Mouse (Mus musculus): ENCODE measurements around the gene Sertad4.

Gene Sertad4

DNA sequence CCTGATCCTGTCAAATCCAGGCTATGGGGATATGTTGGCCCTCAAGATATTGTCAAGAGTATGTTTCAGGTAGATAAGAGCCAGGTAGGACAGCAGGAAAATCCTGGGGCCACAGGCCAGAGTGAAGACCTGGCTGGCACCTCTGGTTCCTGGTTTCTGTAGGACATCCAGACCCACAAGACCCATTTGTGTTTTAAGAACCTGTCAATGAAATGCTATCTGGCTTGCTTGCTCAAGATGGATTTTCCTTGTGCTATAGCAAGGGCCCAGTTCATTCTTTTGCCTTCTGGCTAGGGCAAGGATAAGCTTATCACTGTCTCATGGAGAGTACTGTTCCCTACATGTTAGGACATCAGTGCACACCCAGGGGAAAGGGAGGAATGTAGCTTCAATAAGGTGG, 3.5 kb downstream of the Sertad4 start:
- in situ Hi-C loops (cut with MboI; ENCODE audit: low sequenced_read_pairs): no loop called here

DNA sequence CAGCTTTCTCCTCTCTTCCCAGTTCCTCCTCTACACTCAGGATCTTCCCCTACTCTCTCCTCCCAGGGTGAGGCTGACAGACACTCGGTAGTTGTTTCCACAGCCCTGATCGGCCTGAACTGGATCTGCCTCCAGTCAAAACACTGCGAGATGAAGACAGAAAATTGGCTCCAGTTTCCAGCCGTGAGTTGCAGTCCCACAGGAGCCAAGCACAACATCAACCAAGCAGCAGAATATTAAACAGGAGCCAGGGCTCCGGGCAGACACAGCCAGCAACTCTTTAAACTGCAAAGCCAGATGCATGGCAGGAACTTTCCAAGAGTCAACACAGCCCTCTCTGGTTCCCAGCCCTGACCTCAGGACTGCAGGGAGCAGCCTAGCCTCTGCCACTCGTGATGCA, 3.9 kb downstream of the Sertad4 start:
- in situ Hi-C loops (cut with MboI; ENCODE audit: low sequenced_read_pairs): no loop called here

DNA sequence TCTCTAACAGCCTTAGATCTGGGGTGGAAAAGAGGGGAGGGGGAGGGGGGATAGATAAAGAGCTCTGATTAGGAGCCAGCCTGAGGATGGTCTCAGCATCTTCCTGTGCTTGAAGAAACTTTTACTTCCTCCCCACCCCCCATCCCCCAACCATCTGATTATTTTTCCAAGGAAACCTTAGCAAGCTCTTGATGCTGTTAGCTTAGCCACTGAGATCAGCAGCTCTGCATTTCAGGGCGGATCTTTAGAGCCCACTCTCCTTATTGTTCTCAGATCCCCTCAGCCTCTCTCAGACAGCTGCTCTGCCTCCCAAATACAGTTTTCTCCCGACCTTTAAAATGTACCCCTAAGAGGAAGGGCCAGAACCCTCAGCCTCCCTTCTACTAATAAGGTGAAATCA, 4.4 kb downstream of the Sertad4 start:
- in situ Hi-C loops (cut with MboI; ENCODE audit: low sequenced_read_pairs): no loop called here

DNA sequence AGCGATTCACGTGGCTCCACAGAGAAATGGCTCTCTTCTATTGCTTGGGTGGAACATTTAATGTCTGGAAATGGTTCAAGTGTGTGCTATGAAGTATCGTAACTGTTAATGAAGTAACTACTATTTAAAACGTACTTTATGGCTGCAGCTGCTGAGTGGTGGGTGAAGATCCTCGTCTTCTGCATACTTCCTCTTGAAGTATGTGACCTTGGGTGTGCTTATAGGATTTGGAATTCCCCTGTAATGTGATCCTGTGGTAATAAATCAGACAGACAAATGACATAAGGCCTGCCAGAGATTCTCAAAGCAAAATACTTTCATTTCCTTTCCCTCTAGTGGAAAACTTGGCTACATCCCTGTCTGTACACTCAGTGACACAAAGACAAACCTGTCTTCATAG, 5.9 kb downstream of the Sertad4 start:
- in situ Hi-C loops (cut with MboI; ENCODE audit: low sequenced_read_pairs): no loop called here

DNA sequence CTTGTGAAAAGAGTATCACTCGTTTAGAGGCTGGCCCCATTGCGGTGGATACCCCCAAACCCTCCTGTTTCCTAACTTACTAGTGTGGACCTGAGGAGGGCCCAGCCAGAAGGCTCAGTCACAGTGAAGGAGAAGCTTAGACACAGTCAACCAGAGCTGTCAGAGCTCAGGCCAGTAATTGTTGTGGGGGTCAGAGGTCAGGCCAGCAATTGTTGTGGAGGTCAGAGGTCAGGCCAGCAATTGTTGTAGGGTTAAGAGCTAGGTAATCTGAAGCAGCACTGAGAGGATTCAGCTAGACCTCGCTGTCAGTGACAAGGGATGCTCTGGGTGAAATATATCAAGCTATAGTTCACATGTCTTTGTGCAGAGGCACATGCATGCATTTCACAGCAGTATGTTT, 8.3 kb downstream of the Sertad4 start:
- in situ Hi-C loops (cut with MboI; ENCODE audit: low sequenced_read_pairs): no loop called here

DNA sequence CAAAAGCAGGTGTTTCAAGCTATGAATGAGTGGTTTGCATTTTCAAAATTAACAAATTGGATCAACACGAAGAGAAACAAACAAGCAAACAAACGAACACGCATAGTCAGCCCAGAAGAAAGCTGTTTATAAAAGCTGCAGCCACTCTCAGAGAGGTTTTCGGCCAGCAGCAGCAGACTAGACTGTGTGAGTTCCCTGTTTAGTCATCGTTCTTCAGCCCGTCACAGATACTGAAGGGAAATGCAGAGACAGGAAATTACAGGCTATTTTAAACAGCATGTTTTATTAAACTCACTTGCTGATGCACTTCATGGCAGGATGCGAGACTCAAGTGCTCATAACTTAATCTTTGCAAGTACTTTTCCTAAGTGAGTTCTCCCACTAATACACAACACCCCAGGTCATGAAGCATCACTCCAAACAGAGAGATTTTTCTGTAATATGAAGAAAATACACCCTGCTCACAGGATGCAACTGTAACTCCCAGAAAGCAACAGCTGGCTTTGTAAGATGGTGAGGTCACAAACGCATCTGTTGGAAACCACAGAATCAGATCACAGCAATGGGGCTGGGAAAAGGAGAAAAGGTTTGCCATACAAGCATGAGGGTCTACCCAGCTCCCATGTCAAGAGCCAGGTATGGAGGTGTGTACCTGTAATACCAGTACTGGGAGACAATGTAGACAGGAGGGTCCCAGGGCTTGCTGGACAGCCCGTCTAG, 14.3 kb downstream of the Sertad4 start:
- in situ Hi-C loops (cut with MboI; ENCODE audit: low sequenced_read_pairs): no loop called here

DNA sequence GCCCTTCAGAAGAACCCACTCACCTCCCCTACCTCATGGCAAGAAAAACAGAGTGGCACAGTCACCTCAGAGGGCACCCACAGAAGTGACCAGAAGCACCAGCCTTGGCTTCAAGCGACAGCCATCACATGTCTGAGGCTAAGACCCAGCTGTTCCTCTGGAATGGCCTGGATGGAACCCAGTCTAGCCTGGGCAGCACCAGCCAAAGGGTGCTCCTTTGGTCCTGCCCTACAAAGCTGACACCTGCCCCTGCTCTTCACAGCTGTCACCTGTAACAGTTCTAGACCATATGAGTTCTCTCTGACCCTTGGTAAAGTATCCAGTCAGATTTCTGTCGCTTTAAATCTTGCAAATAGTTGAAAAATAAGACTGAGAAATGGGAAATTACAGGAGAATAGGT, 14.9 kb downstream of the Sertad4 start:
- in situ Hi-C loops (cut with MboI; ENCODE audit: low sequenced_read_pairs): no loop called here

DNA sequence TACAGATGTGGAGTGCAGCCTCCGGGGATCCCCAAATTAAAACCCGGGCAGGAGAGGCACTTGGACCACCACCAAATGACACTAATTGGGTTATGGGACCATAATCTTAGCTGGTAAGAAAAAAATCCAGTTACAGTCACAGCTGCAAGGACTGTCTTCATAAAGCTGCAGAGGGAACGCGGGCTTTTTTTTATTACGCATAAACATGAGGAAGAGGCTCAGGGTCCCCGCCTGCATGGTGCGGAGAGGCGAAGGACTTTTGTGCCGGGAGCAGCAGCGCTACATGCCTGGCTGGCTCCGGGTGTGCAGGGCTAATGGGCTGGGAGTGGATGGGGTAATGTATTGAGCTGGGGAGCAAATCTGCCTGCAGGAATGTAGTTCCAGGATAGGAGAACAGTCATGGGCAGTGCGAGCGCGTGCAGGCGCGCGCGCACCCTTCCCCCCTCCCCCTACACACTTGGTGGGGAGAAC, 20.3 kb downstream of the Sertad4 start:
- in situ Hi-C loops (cut with MboI; ENCODE audit: low sequenced_read_pairs): no loop called here

DNA sequence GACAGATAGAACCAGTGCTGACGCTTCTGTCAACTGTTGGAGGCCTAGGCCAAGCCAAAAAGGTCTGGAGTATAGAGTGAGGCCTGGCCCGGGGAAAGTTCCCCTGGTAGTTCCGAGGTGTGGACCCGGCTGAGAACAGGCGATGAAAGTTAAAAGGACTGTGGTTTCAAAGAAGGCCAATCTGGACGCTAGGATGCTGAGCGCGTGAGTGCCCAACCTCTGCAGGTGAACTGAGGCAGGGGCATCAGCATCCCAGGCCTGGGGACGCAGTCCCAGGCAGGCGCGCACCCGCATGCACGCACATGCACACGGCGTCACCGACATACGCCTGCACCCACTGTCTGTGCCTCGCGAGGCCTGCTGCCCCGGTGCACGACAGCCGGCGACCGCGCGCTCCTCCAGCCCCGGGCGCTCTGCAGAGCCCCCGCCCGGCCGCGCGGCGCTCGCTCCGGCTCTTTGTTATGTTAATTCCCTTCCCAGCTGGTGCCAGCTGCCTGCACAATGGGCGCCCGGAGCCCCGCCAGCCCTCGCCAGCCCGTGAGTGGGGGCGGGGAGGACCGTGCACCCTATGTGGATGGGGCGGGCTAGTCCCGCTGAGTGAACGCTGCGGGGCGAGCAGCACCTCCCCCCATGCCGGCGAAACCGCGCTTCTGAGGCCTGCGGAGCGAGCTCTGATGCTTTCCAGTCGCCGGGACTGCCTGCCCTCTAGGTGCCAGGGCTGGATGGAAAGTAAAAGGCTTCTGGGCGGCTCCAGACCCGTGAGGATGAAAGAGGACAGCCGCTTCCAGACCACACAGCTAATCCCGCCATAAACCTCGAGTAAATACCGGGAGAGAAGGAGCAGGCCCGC, 21.0 kb downstream of the Sertad4 start:
- in situ Hi-C loops (cut with MboI; ENCODE audit: low sequenced_read_pairs): no loop called here

DNA sequence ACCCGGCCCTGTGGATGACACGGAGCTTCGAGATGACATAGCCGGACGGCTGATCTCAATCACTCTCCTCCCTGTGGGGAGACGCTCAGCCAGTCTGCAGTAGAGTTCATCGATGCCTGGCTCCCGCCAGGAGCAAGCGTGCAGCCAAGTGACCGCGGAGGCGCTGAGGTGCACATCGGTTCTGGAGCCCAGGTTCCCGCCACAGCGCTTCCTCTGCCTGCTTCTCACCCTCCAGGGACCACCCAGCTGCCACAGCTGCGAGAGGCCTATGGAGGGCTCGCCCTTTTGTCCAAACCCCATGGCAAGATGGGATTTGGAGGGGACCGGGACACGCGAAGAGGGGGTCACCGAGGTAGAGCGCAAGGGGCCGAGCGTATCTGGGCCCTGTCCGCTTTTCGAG, 22.0 kb downstream of the Sertad4 start:
- in situ Hi-C loops (cut with MboI; ENCODE audit: low sequenced_read_pairs): no loop called here

DNA sequence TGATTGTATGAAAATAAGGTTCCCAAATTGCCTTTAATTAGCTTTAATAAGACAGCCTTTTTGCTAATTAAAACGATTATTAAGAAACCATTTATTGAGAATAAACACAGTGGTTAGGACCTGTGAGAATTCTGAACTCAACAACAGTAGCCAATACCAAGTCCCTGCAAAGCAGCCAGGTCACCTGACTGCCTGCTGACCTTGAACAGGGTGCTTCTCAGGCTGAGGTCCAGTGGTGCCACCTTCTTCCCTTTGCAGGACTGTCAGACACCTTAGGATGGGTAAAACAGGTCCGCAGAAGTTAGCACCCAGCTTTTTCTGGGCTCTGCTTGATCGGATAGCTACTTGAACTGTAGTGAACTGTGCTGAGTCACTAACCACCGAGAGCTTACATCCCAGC, 22.5 kb downstream of the Sertad4 start:
- in situ Hi-C loops (cut with MboI; ENCODE audit: low sequenced_read_pairs): no loop called here

DNA sequence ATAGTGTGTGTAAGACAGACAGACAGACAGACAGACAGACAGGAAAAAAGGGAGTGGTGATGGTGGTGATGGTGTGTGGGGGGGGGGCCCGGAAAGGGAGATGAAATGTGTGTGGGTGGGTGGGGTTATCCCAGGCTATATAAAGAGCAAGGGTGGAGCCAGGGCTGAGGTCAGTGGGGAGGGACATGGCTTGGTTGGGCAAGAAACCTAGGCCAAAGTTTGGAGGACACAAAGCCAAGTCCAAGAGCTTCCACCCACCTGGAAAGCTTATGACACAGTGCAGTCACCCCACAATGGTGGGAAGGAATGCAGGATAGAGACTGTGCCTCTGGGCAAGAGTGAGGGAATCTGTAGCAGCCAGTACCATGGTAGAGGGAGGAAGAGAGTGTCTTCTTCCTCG, 23.2 kb downstream of the Sertad4 start:
- in situ Hi-C loops (cut with MboI; ENCODE audit: low sequenced_read_pairs): no loop called here

DNA sequence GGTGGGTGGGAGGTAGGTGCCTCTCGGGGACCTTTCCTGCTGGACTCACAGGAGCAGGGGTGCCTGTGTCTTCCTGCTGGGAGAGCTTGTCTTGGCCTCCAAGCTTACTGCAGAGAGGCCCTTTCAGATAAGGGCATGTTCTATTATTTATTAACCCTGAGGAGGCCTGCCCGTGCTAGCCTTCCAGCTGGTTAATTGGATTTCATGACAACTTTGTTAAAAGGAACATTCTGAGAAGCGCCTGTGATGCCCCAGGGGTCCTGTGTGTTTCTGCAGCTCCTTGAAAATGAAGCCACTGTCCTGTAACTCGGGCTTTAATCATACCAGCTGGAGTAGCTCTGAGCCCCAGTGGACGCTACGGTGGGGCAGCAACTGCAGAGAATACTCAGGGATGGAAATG, 25.1 kb downstream of the Sertad4 start:
- in situ Hi-C loops (cut with MboI; ENCODE audit: low sequenced_read_pairs): no loop called here

DNA sequence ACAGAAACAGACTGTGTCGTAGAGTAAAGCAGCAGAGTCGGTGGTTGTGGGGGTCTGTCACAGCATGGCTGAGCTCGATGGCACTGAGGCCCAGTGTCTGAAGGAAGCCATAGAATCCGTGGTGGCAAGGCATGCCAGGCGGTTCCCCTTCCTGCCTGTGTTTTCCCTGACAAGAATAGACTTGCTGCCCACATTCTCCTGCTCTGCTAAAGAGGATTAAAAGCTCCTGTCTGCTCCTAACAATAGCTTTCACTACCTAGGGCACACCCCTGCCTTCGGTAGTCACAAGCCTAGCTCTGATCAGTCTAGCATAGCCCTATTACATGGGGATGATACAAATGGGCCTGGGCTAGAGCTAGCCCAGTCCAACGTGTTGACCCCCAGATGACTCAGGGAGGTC, 26.6 kb downstream of the Sertad4 start:
- in situ Hi-C loops (cut with MboI; ENCODE audit: low sequenced_read_pairs): no loop called here

DNA sequence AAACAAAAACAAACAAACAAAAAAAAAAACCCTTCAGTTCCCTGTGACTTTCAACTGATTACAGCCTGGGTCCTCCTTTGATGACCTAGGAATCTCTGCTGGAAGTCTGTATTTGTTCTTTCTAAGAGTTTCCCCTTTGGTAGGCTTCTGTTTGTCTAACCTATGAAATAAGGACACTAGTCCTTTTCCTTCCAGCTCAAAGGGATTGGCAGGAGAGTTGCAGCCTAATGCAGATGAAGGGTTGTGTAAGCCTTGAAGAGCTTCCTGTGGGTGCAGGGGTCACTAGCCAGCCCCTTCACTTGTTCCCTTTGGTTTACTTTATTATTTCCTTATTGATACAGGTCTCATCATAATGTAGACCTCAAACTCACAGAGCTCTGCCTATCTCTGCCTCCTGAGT, 27.6 kb downstream of the Sertad4 start:
- in situ Hi-C loops (cut with MboI; ENCODE audit: low sequenced_read_pairs): no loop called here

DNA sequence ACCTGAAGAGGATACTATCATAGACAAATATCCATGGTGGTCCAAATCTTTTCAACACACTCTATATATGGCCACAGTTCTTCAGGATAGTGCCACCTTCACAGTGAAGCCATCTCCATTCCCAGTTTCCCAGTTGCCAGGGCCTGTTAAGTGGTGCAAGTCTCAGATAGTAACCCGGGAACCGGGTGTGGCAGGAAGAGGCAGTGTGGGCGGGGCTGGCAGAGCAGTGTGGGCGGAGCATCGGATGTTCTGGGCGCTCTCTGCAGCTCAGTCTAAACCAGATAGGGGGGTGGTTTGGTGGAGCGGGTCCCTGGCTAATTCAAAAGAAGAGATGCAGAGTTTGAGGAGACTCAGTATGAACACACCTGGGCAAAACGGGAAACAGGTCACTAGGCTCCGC, 29.8 kb downstream of the Sertad4 start:
- in situ Hi-C loops (cut with MboI; ENCODE audit: low sequenced_read_pairs): no loop called here

DNA sequence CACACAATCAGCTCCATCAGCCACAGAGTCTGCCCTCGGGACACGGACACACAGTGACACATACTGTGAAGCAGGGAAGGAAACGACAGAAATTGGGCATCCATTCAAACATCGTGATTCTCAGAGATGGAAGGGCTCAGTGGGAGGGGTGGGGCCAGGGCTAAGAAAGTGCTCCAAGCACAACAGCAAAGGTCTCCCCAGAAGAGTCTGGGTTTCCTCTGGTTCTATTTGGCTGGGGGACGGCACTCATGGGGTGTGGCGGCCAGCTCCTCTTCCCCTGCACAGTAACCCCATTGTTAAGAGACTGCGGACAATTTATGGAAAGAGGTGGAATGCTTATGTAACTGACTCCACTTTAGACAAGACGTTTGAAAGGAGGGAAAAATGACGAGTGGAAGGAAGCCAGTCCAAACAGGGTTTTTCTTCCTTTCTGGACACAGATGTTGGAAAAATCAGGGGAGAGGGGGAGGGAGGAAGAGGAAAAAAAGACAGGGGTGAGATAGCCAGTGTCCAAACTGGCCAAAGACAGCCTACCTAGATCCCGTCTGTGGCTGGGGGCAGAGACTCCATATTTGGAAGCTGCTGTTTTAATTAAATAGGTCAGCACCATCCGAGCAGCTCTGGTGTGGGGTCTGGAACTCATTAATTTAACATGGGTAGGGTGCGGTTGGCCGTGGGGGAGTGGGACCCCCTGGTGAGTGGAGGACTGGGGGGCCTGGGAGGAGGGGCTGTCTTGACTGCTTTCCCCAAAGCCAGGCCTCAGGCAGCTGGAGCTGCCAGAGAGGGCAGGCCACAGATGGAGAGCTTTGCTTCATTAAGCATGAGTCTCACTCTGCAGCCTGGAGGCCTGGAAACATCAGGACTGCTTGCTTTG, 32.7 kb downstream of the Sertad4 start:
- in situ Hi-C loops (cut with MboI; ENCODE audit: low sequenced_read_pairs): no loop called here

DNA sequence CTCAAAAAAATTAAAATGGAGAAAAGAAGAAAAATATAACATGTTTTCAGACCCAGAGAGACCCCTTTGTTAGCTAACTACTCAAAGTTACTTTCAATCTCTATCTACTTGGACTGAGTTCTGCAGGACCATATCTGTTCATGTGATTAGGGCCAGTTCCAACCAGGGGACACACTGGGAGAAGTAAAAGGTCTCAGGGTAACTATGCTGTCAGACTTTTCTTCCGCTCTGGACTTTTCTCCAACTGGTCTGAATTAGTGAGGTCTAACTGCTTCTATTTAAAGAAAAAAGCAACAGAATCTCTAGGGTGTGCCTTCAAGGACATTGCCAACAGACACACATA, 33.3 kb downstream of the Sertad4 start:
- in situ Hi-C loops (cut with MboI; ENCODE audit: low sequenced_read_pairs): no loop called here

DNA sequence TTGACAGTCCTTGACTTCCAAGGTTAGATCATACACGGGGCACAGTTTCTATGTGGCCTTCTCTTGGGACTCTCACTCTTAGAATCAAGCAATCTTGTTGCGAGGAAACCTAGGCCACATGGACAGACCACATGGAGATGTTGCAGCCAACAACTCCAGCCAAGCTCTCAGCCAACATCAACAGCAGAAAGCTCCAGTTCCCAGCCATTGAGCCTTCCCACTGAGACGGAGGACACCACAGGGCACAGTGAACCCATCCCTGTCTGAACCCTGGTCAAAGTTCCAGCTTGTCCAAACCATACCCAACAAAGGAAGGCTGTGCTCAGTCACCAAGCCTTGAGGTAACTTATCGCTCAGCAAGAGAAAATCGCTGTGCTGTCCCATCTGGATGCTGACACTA, 37.2 kb downstream of the Sertad4 start:
- in situ Hi-C loops (cut with MboI; ENCODE audit: low sequenced_read_pairs): no loop called here

DNA sequence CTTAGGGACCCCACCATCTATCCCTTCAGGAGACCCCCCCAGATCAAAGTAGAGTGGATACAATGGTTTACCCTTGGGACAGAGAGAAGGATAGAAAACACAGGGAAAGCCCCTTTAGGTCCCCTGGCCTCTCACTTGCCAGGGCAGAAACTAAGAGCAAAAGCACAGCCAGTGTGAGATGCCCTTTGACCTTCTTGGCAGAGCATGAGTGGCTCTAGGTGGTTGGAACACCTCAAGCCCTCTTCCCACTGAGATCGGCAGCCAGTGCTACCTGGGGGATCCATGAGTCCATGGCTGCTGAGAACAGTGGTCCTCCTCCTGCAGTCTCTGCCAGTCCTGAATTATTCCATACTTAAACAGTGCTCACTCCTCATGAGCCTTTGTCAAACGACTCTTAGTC, 39.8 kb downstream of the Sertad4 start:
- in situ Hi-C loops (cut with MboI; ENCODE audit: low sequenced_read_pairs): no loop called here

DNA sequence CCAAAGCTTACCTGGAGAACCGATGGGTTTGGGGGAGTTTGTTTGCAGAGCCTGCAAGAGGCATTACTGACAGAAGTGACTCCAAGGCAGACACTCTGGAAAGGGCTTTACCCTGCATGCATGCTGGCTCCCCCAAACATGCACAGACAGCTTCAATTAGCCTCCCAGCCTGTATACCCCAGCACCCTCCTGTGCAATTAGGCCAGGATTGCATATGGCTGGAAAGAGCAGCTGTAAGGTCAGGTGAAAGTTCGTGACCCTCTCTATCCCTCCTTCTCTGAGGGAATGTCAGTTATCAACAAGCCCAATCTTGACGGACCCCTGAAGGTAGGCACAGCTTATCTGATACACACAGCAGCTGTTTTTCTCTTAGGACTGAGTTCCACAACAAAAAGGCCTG, 40.9 kb downstream of the Sertad4 start:
- in situ Hi-C loops (cut with MboI; ENCODE audit: low sequenced_read_pairs): no loop called here

DNA sequence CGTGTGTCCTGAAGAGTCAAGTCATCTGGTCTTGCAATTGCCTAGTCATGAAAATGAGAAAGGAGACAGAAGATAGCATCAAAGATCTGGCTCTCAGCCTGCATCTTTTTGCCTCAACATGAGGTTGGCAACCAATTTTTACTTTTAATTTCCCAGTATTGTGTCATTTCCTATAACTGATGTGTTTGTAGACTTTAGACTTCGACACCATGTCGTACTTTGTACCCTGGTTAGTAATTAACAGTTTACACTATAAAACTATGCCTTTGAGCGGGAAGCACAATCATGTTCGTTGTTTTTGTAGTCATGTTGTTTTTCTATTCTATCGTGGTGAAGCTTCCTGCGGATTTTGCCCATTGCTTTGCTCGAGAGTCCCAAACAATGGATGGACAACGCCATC, 42.8 kb downstream of the Sertad4 start:
- in situ Hi-C loops (cut with MboI; ENCODE audit: low sequenced_read_pairs): no loop called here
